12 mouse cellular contexts compared by ENCODE assay signal in genomic region chr5:73503015-73503757, GRCm38 (mm10). TPM values are rescaled to one million over a fixed set of nuclear protein-coding genes. Genes with fewer than 3 reads are reported as not detected.
A peak's percentile ranks its signal among the peaks of the same experiment; 100 is the strongest.
DNase-seq lines count a peak whose midpoint lies in the region; ATAC-seq and TF ChIP-seq lines count a peak whose summit lies in the region.
"Had no signal": no experiment of that assay in that cellular context is flagged by ENCODE, and none has a peak within 500 bp of the region (broad histone marks: within the 10 kb centered on the region; RNA-seq: fewer than 3 reads in every experiment).

No protein-coding gene starts in this region.

- H3K4me3 ChIP-seq in heart, embryonic 14.5 days (ENCODE audit: control insufficient read depth in 1 of 2, insufficient read depth in 1 of 2, low read depth in 1 of 2, low read length in 2 of 2), result no peak overlapping the region
- H3K4me3 ChIP-seq in lung, embryonic 14.5 days (ENCODE audit: low read depth, low read length), result no peak overlapping the region
- H3K4me3 ChIP-seq in lung, adult 2 months (replicated peaks; ENCODE audit: extremely low read depth, low read depth, low read length), result no peak overlapping the region
- H3K4me3 ChIP-seq in embryonic facial prominence, embryonic 13.5 days, result no peak overlapping the region
- no peak overlapping the region for H3K4me3 ChIP-seq in stomach, embryonic 14.5 days (ENCODE audit: low read depth, low read length)
- H3K4me3 ChIP-seq: forebrain, embryonic 13.5 days; midbrain, embryonic 13.5 days had no signal

- no peak for DNase-seq in heart, postnatal 25 days (ENCODE audit: low spot score)
- no peak for DNase-seq in lung, embryonic 14.5 days
- DNase-seq in lung, adult 2 months, result no peak
- no peak for DNase-seq in gastrocnemius, postnatal 10 days
- DNase-seq in urinary bladder, postnatal 4 days (ENCODE audit: low spot score in 2 of 2), result no peak
- DNase-seq: cerebellum, postnatal 25 days; thymus, postnatal 14 days had no signal

- intact Hi-C loops in heart, postnatal 25 days (cut with DNase I), result no loop called here

- no peak overlapping the region for H3K9ac ChIP-seq in heart, embryonic 14.5 days (ENCODE audit: low read length)
- no peak overlapping the region for H3K9ac ChIP-seq in lung, embryonic 14.5 days
- H3K9ac ChIP-seq in embryonic facial prominence, embryonic 13.5 days, result no peak overlapping the region
- H3K9ac ChIP-seq in stomach, embryonic 14.5 days (replicated peaks; ENCODE audit: low read depth, low read length), result no peak overlapping the region
- H3K9ac ChIP-seq: forebrain, embryonic 13.5 days; midbrain, embryonic 13.5 days had no signal

- peak overlapping the region; percentile 53 to 57; a peak in 3 of 4 replicates for H3K27ac ChIP-seq in heart, embryonic 14.5 days (replicated peaks in 1 of 2; ENCODE audit: control insufficient read depth in 1 of 2, insufficient read depth in 1 of 2, low read depth in 2 of 2, low read length in 2 of 2)
- H3K27ac ChIP-seq in lung, embryonic 14.5 days (ENCODE audit: low read depth), result no peak overlapping the region
- H3K27ac ChIP-seq in embryonic facial prominence, embryonic 13.5 days, result 0 out of 2 replicates have a peak overlapping the region, but pooled peaks have one; percentile 7
- no peak overlapping the region for H3K27ac ChIP-seq in stomach, embryonic 14.5 days (ENCODE audit: low read length)
- H3K27ac ChIP-seq: forebrain, embryonic 13.5 days; midbrain, embryonic 13.5 days had no signal

- no peaks in the 10 kb centered on the region for H3K27me3 ChIP-seq in heart, embryonic 14.5 days (ENCODE audit: control insufficient read depth, insufficient read depth, low read length)
- no peaks in the 10 kb centered on the region for H3K27me3 ChIP-seq in lung, embryonic 14.5 days (ENCODE audit: insufficient read depth, low read length)
- H3K27me3 ChIP-seq in embryonic facial prominence, embryonic 13.5 days, result no peaks in the 10 kb centered on the region
- no peaks in the 10 kb centered on the region for H3K27me3 ChIP-seq in stomach, embryonic 14.5 days (ENCODE audit: control insufficient read depth, insufficient read depth, low read length)
- H3K27me3 ChIP-seq: forebrain, embryonic 13.5 days; midbrain, embryonic 13.5 days had no signal

- no peak for TF ChIP-seq POLR2A in lung, adult 2 months (IDR thresholded peaks at IDR 0.05; ENCODE audit: borderline replicate concordance, extremely low read depth, low read depth, low read length)

- ATAC-seq in heart, embryonic 14.5 days (ENCODE audit: insufficient number of reproducible peaks, insufficient read depth, low FRiP score, low read depth), result peak; percentile 25; the same call in 1 of the 2 replicates
- ATAC-seq in lung, embryonic 14.5 days (ENCODE audit: insufficient read depth), result no peak
- ATAC-seq in embryonic facial prominence, embryonic 13.5 days (ENCODE audit: insufficient number of reproducible peaks, insufficient read depth, low FRiP score, low TSS enrichment, low read depth), result no peak
- ATAC-seq in stomach, embryonic 14.5 days (ENCODE audit: insufficient number of reproducible peaks, insufficient read depth, low FRiP score, low read depth), result 0 out of 2 replicates have a peak, but pooled peaks have one; percentile 10
- ATAC-seq: forebrain, embryonic 13.5 days had no signal

- H3K4me1 ChIP-seq in heart, embryonic 14.5 days (ENCODE audit: control insufficient read depth in 2 of 2, insufficient read depth in 2 of 2, low read length in 2 of 2), result peaks cover 27 to 37% of the 10 kb centered on the region in 2 experiments
- no peaks in the 10 kb centered on the region for H3K4me1 ChIP-seq in lung, embryonic 14.5 days (ENCODE audit: insufficient read depth)
- no peaks in the 10 kb centered on the region; the same call in 1 of the 2 replicates for H3K4me1 ChIP-seq in lung, adult 2 months (ENCODE audit: control insufficient read depth, insufficient read depth, low read length)
- H3K4me1 ChIP-seq in embryonic facial prominence, embryonic 13.5 days, result peaks cover 37% of the 10 kb centered on the region
- no peaks in the 10 kb centered on the region for H3K4me1 ChIP-seq in stomach, embryonic 14.5 days (ENCODE audit: control insufficient read depth, insufficient read depth, low read length)

- no peaks in the 10 kb centered on the region for H3K36me3 ChIP-seq in heart, embryonic 14.5 days (ENCODE audit: control insufficient read depth, insufficient read depth, low read length)
- no peaks in the 10 kb centered on the region for H3K36me3 ChIP-seq in lung, embryonic 14.5 days (ENCODE audit: insufficient read depth)
- H3K36me3 ChIP-seq in embryonic facial prominence, embryonic 13.5 days, result peaks cover 4% of the 10 kb centered on the region; the same call in 1 of the 2 replicates
- H3K36me3 ChIP-seq in stomach, embryonic 14.5 days (ENCODE audit: control insufficient read depth, insufficient read depth, low read length), result no peaks in the 10 kb centered on the region
- H3K36me3 ChIP-seq: midbrain, embryonic 13.5 days had no signal

- 45% methylated on average over 12 of the region's 12 CpGs for WGBS in heart, embryonic 14.5 days
- WGBS in lung, embryonic 14.5 days, result 66% methylated on average over 12 of the region's 12 CpGs
- WGBS in lung, adult 2 months, result 76% methylated on average over 12 of the region's 12 CpGs
- 44% methylated on average over 12 of the region's 12 CpGs for WGBS in embryonic facial prominence, embryonic 13.5 days
- WGBS in stomach, embryonic 14.5 days, result 70% methylated on average over 12 of the region's 12 CpGs

- H3K4me2 ChIP-seq in heart, embryonic 14.5 days (ENCODE audit: low read length), result no peak overlapping the region
- no peak overlapping the region for H3K4me2 ChIP-seq in lung, embryonic 14.5 days
- H3K4me2 ChIP-seq in embryonic facial prominence, embryonic 13.5 days, result no peak overlapping the region
- no peak overlapping the region for H3K4me2 ChIP-seq in stomach, embryonic 14.5 days (replicated peaks; ENCODE audit: low read depth, low read length)
- H3K4me2 ChIP-seq: forebrain, embryonic 13.5 days; midbrain, embryonic 13.5 days had no signal

- no peaks in the 10 kb centered on the region for H3K9me3 ChIP-seq in heart, embryonic 14.5 days (ENCODE audit: control insufficient read depth, low read length)
- H3K9me3 ChIP-seq in lung, embryonic 14.5 days (ENCODE audit: low read depth, low read length), result no peaks in the 10 kb centered on the region
- no peaks in the 10 kb centered on the region for H3K9me3 ChIP-seq in embryonic facial prominence, embryonic 13.5 days
- H3K9me3 ChIP-seq in stomach, embryonic 14.5 days (ENCODE audit: control insufficient read depth, low read depth, low read length), result no peaks in the 10 kb centered on the region
- H3K9me3 ChIP-seq: forebrain, embryonic 13.5 days; midbrain, embryonic 13.5 days had no signal

- TF ChIP-seq CTCF in lung, embryonic 14.5 days (IDR thresholded peaks at IDR 0.05; ENCODE audit: low read depth), result 0 out of 2 replicates have a peak, but pooled peaks have one; percentile 3
- TF ChIP-seq CTCF in lung, adult 2 months (IDR thresholded peaks at IDR 0.05; ENCODE audit: insufficient read depth, low read length), result no peak

RNA-seq across cellular contexts. Expression of gene Dcun1d4, which starts 22.4 kb away (rescaled TPM):
- polyA plus RNA-seq in heart, embryonic 14.5 days (2014; fragmentation: Nextera tagmentation; extraction: Ambion mirVana), result 20.3 and 22.0 TPM in 2 replicates
- total RNA-seq in heart, postnatal 25 days (2021), result 10 to 100 TPM; 14.6 to 16.0 TPM
- polyA plus RNA-seq in lung, embryonic 14.5 days (2014; fragmentation: Nextera tagmentation; extraction: Ambion mirVana), result 32.4 and 34.5 TPM in 2 replicates
- 3.4 and 6.4 TPM in 2 replicates for polyA plus RNA-seq in lung, adult 2 months (2012; rRNA removed)
- polyA plus RNA-seq in embryonic facial prominence, embryonic 13.5 days (2015; fragmentation: Nextera tagmentation; extraction: Ambion mirVana), result 28.6 and 30.8 TPM in 2 replicates
- polyA plus RNA-seq in stomach, embryonic 14.5 days (2014; fragmentation: Nextera tagmentation; extraction: Ambion mirVana), result 29.4 and 33.3 TPM in 2 replicates
- total RNA-seq in gastrocnemius, postnatal 10 days (2021), result 10 to 100 TPM in 1 of 2 experiments, 1 to 10 TPM in 1; 8.7 to 12.0 TPM

Comparison
In these comparisons a context has a peak if more than half of its experiments do, and no peak if none do; other contexts are left out.
1. ATAC-seq: peak in heart, embryonic 14.5 days (single experiment) and stomach, embryonic 14.5 days (single experiment); none in lung, embryonic 14.5 days (single experiment) and embryonic facial prominence, embryonic 13.5 days (single experiment).
2. H3K27ac ChIP-seq: peak in heart, embryonic 14.5 days (2 of 2) and embryonic facial prominence, embryonic 13.5 days (single experiment); none in lung, embryonic 14.5 days (single experiment) and stomach, embryonic 14.5 days (single experiment).